Mouse (Mus musculus): Measurements from ENCODE around the gene Ufsp1.

GRCm38 (mm10) chr5:137288999-137289470 lies 5.4 kb upstream of the Ufsp1 start:
- TF ChIP-seq POLR2A (IDR thresholded peaks at IDR 0.05; ENCODE audit: low read depth, low read length) (no peak), CTCF (IDR thresholded peaks at IDR 0.05; ENCODE audit: borderline replicate concordance, insufficient read depth, low read length) (no peak)

Measured in embryonic fibroblast, embryonic 13.5 days (primary cell).